15 mouse cellular contexts compared by ENCODE assay signal in genomic region chr2:109923031-109923430, GRCm38 (mm10).
"Had no signal": no experiment of that assay in that cellular context is flagged by ENCODE, and none has a peak within 500 bp of the region (broad histone marks: within the 10 kb centered on the region; RNA-seq: fewer than 3 reads in every experiment).

No protein-coding gene starts in this region.

- H3K9ac ChIP-seq: liver, embryonic 13.5 days; liver, postnatal 0 days; lung, embryonic 15.5 days; midbrain, embryonic 15.5 days; neural tube, embryonic 12.5 days had no signal

- H3K4me3 ChIP-seq: liver, embryonic 13.5 days; lung, embryonic 15.5 days; megakaryocyte, embryonic 14.5 days; midbrain, embryonic 15.5 days; neural tube, embryonic 12.5 days had no signal

- H3K27ac ChIP-seq: liver, embryonic 13.5 days; lung, embryonic 15.5 days; macrophage; midbrain, embryonic 15.5 days; neural tube, embryonic 12.5 days had no signal

- H3K9me3 ChIP-seq: liver, embryonic 13.5 days; lung, embryonic 15.5 days; megakaryocyte, embryonic 14.5 days; midbrain, embryonic 15.5 days; neural tube, embryonic 12.5 days had no signal

- DNase-seq: kidney, postnatal 36 days; layer of hippocampus, adult 9-11 months; liver, embryonic 13.5 days; liver, postnatal 0 days; lung, postnatal 14 days; retina, postnatal 1 day; right cerebral cortex, postnatal 4 days; spleen, adult 18-20 months; thymus, postnatal 4 days had no signal

- H3K36me3 ChIP-seq: lung, embryonic 15.5 days; midbrain, embryonic 15.5 days; neural tube, embryonic 12.5 days had no signal

- H3K4me2 ChIP-seq: liver, embryonic 13.5 days; lung, embryonic 15.5 days; midbrain, embryonic 11.5 days; midbrain, embryonic 15.5 days; neural tube, embryonic 12.5 days had no signal

- ATAC-seq: liver, postnatal 0 days; midbrain, embryonic 15.5 days had no signal

- H3K27me3 ChIP-seq: liver, embryonic 13.5 days; midbrain, embryonic 15.5 days; neural tube, embryonic 12.5 days had no signal
